Mouse (Mus musculus): ENCODE results near the gene Acsl5.

Gene Acsl5

DNA sequence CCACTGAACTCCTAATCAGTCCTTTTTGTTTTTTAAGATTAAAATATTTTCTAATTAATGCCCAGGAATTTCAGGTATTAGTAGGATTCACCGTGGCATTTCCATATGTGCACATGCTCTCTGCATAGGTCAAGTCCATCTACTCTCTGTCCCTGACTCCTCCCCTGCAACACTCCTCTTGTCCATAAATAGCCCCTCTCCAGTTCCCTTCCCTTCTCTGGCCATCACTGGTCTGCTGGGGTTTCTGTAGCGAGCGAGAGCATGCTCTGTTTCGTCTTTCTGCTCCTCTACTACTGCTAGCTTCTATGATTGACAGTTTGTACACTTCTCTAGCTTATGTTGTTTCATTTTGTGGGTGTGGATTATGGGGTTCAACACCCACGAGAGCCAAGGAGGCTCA, 80.0 kb downstream of the Acsl5 start:
- DNase-seq (ENCODE audit: low read depth, low spot score) = no peak

DNA sequence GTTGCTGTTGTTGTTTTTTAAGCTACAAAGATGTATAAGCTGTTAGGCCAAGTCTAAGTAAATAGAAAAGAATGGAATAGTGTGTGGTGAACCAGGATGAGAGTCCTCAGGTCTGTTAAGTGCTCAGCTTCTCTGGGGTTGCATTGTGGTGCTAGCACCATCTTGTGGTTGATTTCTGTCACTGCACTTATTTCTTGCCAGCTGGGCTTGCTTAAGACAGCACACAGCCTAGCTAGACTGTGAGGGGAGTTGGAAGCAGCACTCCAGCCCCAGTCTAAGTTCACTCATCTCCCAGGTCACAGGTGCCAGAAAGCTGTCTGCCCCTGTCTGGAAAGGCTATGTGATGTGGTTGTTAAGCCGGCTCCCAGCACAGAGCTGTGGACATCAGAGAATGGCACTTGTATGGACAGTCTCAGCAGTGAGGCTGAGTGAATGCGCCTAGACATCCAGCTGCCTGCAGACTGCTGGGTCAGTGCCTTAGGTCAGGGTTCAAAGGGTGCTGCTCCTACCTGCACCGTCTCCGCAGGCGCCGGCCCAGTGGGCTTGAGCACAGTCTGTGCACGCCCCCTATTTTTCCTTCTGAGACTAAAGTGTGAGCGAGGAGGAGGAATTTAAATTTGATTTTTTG, 81.0 kb downstream of the Acsl5 start:
- DNase-seq (ENCODE audit: low read depth, low spot score) = peak; percentile 63

- no peak for DNase-seq (ENCODE audit: low read depth, low spot score)
These were observed 84.1 kb downstream of the Acsl5 start for GRCm38 (mm10) chr19:55335881-55336280.

DNA sequence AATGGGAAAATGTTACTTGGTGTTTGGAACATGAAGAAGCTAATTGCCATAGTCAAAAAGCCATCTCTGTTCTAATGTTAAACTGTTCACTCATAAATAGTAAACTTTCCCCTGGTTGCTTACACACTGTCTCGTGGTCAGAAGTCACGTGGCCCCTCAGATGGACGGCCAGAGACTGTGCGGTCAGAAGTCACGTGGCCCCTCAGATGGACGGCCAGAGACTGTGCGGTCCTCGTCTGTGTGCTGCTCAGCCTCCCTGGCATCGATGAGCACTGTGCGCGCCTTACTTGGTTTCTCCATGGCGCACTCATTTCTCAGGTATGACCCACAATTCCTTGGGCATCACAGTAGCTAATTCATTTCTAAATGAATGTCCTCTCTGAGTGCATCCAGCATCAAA, 84.7 kb downstream of the Acsl5 start:
- no peak for DNase-seq (ENCODE audit: low read depth, low spot score)

GRCm38 (mm10) chr19:55337066-55337465, 85.3 kb downstream of the Acsl5 start:
- no peak for DNase-seq (ENCODE audit: low read depth, low spot score)

DNA sequence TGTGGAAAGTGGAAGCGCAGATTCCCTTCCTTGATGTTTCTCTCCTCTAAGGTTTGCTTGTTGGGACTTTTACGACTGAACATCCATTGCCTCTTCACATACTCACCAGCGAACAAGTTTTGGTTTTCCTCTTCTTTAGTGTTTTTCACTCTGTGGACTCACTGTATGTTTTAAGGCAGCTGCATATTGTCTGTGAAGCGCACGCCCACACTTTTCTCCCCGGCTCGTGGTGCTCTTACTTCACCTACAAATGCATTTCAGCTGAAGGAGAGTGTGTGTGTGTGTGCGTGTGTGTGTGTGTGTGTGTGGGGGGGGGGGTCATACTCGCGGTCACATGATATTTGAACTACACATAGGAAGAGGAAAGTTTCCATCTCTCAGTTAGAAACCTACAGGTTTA, 85.9 kb downstream of the Acsl5 start:
- DNase-seq (ENCODE audit: low read depth, low spot score) = no peak

- DNase-seq (ENCODE audit: low read depth, low spot score) = no peak
These were observed 88.8 kb downstream of the Acsl5 start for GRCm38 (mm10) chr19:55340521-55340920.

GRCm38 (mm10) chr19:55341377-55341776, 89.6 kb downstream of the Acsl5 start:
- DNase-seq (ENCODE audit: low read depth, low spot score) = no peak

- DNase-seq (ENCODE audit: low read depth, low spot score) = no peak
These were observed 90.7 kb downstream of the Acsl5 start for GRCm38 (mm10) chr19:55342423-55342822.

DNA sequence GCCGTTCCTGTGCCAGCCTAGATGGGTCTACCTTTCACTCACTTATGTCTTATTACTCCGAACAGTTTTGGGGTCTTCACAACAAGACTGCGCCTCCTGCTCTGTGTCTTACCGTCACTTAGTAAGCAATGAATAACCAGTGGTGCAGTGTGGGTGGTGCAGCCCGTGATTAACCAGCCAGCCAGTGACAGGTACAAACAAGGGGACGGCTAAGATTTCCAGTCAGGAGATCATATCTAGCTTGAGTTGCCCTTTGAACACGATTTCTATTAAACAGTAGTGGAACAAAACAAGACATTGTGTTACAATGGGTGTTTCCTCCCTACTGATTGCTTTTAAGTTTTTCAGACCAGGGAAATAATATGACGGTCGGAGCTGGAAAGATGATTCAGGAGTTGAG, 91.5 kb downstream of the Acsl5 start:
- DNase-seq (ENCODE audit: low read depth, low spot score) = no peak
